Mouse (Mus musculus) CH12.LX (cell line): Measurements from ENCODE around the gene Hepacam2.

Source experiments
- CTCF ChIP-seq, 2 experiments: IDR thresholded peaks in 1 of 2; conservative IDR thresholded peaks in 1 of 2; 2 replicates each; pipeline ENCODE4 v1.5.1; 2011 to 2012; ENCODE audit warnings: low read depth in 2 of 2, low read length in 2 of 2, improper control_type of control experiment in 1 of 2, inconsistent platforms in 1 of 2, mild to moderate bottlenecking in 1 of 2, moderate library complexity in 1 of 2
- NRF1 ChIP-seq: IDR thresholded peaks from 2 replicates; pipeline ENCODE4 v1.6.1; 2014; ENCODE audit warnings: low read depth, mild to moderate bottlenecking, inconsistent platforms, low read length, improper control_type of control experiment, moderate library complexity
- PAX5 ChIP-seq: IDR thresholded peaks from 2 replicates; pipeline ENCODE4 v1.6.1; 2012; ENCODE audit warnings: low read length, inconsistent platforms, mixed read lengths
- POLR2A ChIP-seq: IDR thresholded peaks from 2 replicates; pipeline ENCODE4 v1.6.1; 2011; ENCODE audit warnings: low read depth, mild to moderate bottlenecking, improper control_type of control experiment, low read length
- RAD21 ChIP-seq: IDR thresholded peaks from 2 replicates; pipeline ENCODE4 v1.6.1; 2011; ENCODE audit warnings: low read depth, mild to moderate bottlenecking, low read length, improper control_type of control experiment, moderate library complexity
- USF1 ChIP-seq: IDR thresholded peaks from 2 replicates; pipeline ENCODE4 v1.6.1; 2014; ENCODE audit warnings: low read depth, mild to moderate bottlenecking, inconsistent platforms, low read length, improper control_type of control experiment

DNA sequence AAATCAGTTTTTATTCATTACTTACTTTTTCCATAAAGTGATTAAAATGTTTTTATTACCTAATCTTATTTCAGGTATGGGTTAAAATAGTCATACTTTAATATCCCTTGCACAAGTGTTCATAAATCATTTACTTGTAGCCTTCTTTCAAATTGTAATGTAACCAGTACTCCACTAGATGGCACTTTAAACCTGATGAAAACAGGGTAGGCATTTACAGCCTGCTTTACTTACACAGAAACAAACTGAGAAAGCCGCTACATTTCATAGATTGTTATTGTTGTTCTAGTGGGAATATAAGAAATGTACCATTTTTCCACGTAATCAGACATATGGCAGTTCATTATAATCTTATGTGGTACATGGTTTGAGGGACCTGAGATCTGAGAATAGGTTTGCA is 11.7 kb upstream of the Hepacam2 start:
- no peak for TF ChIP-seq POLR2A
- TF ChIP-seq PAX5, result no peak
- TF ChIP-seq USF1, result no peak
- TF ChIP-seq CTCF (conservative IDR thresholded peaks at IDR 0.05 in 1 of 2, IDR thresholded peaks at IDR 0.05 in 1 of 2; ENCODE audit: low read depth in 2 of 2, low read length in 2 of 2), result peak in 1 of 2 experiments; percentile 76; a peak in 2 of 4 replicates
- TF ChIP-seq NRF1, result no peak
- TF ChIP-seq RAD21, result peak; percentile 83
